Mouse (Mus musculus): ENCODE results near the gene Emilin2.

The Emilin2 gene

GRCm38 (mm10) chr17:71300338-71300737, 11.4 kb downstream of the Emilin2 start:
- in situ Hi-C loops (cut with MboI, MseI), result no loop called here

- in situ Hi-C loops (cut with MboI, MseI), result no loop called here
These were observed 11.9 kb downstream of the Emilin2 start for GRCm38 (mm10) chr17:71299879-71300278.

GRCm38 (mm10) chr17:71294570-71294969, 17.2 kb downstream of the Emilin2 start:
- in situ Hi-C loops (cut with MboI, MseI), result no loop called here

- in situ Hi-C loops (cut with MboI, MseI), result no loop called here
These were observed 18.9 kb downstream of the Emilin2 start for GRCm38 (mm10) chr17:71292897-71293296.

- in situ Hi-C loops (cut with MboI, MseI), result no loop called here
These were observed 19.8 kb downstream of the Emilin2 start for GRCm38 (mm10) chr17:71291897-71292420.

GRCm38 (mm10) chr17:71290486-71291410, 21.0 kb downstream of the Emilin2 start:
- in situ Hi-C loops (cut with MboI, MseI), result no loop called here

GRCm38 (mm10) chr17:71289572-71290176, 22.1 kb downstream of the Emilin2 start:
- in situ Hi-C loops (cut with MboI, MseI), result no loop called here

- in situ Hi-C loops (cut with MboI, MseI), result no loop called here
These were observed 22.8 kb downstream of the Emilin2 start for GRCm38 (mm10) chr17:71288808-71289548.

GRCm38 (mm10) chr17:71288145-71288758, 23.5 kb downstream of the Emilin2 start:
- in situ Hi-C loops (cut with MboI, MseI), result no loop called here

- in situ Hi-C loops (cut with MboI, MseI), result no loop called here
These were observed 24.2 kb downstream of the Emilin2 start for GRCm38 (mm10) chr17:71287586-71287985.

- in situ Hi-C loops (cut with MboI, MseI), result no loop called here
These were observed 25.8 kb downstream of the Emilin2 start for GRCm38 (mm10) chr17:71285929-71286328.

- in situ Hi-C loops (cut with MboI, MseI), result no loop called here
These were observed 26.9 kb downstream of the Emilin2 start for GRCm38 (mm10) chr17:71284890-71285289.

GRCm38 (mm10) chr17:71283237-71283636, 28.5 kb downstream of the Emilin2 start:
- in situ Hi-C loops (cut with MboI, MseI), result no loop called here

GRCm38 (mm10) chr17:71282716-71283115, 29.1 kb downstream of the Emilin2 start:
- in situ Hi-C loops (cut with MboI, MseI), result no loop called here

GRCm38 (mm10) chr17:71277701-71278491, 33.9 kb downstream of the Emilin2 start:
- in situ Hi-C loops (cut with MboI, MseI), result no loop called here

- in situ Hi-C loops (cut with MboI, MseI), result no loop called here
These were observed 35.0 kb downstream of the Emilin2 start for GRCm38 (mm10) chr17:71276771-71277170.

- in situ Hi-C loops (cut with MboI, MseI), result no loop called here
These were observed 37.9 kb downstream of the Emilin2 start for GRCm38 (mm10) chr17:71273901-71274300.

- in situ Hi-C loops (cut with MboI, MseI), result no loop called here
These were observed 43.2 kb downstream of the Emilin2 start for GRCm38 (mm10) chr17:71268599-71268998.

GRCm38 (mm10) chr17:71268152-71268551, 43.6 kb downstream of the Emilin2 start:
- in situ Hi-C loops (cut with MboI, MseI), result no loop called here

GRCm38 (mm10) chr17:71267374-71267773, 44.4 kb downstream of the Emilin2 start:
- in situ Hi-C loops (cut with MboI, MseI), result no loop called here
